Mouse (Mus musculus): ENCODE measurements around the gene Zp2. TPM values are rescaled to one million over a fixed set of nuclear protein-coding genes. Genes with fewer than 3 reads are reported as not detected.

Gene Zp2
- polyA plus RNA-seq, 1 experiment from 2014 or later: not detected

- 79% methylated on average over 2 of the region's 2 CpGs for WGBS
- Histone ChIP-seq H3K36me3 (ENCODE audit: insufficient read depth, low read length) (no peaks in the 10 kb centered on the region), H3K9me3 (replicated peaks; ENCODE audit: low read length) (no peaks in the 10 kb centered on the region), H3K9ac (ENCODE audit: low read depth, low read length) (no peak overlapping the region), H3K4me1 (replicated peaks; ENCODE audit: insufficient read depth, low read length) (no peaks in the 10 kb centered on the region), H3K27ac (no peak overlapping the region), H3K4me3 (replicated peaks; ENCODE audit: low read depth, low read length) (no peak overlapping the region), H3K4me2 (ENCODE audit: low read length) (no peak overlapping the region), H3K27me3 (ENCODE audit: insufficient read depth, low read length) (no peaks in the 10 kb centered on the region)
- ATAC-seq (replicated peaks; ENCODE audit: low FRiP score, low read depth): no peak
- no peak for TF ChIP-seq CTCF (IDR thresholded peaks at IDR 0.05; ENCODE audit: low read depth)
- no peak for DNase-seq (ENCODE audit: low spot score)
Observed at GRCm38 (mm10) chr7:120150898-120151297, 5.8 kb upstream of the Zp2 start.

- no peak for TF ChIP-seq CTCF (IDR thresholded peaks at IDR 0.05; ENCODE audit: low read depth)
- Histone ChIP-seq H3K9ac (ENCODE audit: low read depth, low read length) (no peak overlapping the region), H3K9me3 (replicated peaks; ENCODE audit: low read length) (no peaks in the 10 kb centered on the region), H3K27me3 (ENCODE audit: insufficient read depth, low read length) (no peaks in the 10 kb centered on the region), H3K4me2 (ENCODE audit: low read length) (no peak overlapping the region), H3K27ac (no peak overlapping the region), H3K36me3 (ENCODE audit: insufficient read depth, low read length) (no peaks in the 10 kb centered on the region), H3K4me1 (replicated peaks; ENCODE audit: insufficient read depth, low read length) (no peaks in the 10 kb centered on the region), H3K4me3 (replicated peaks; ENCODE audit: low read depth, low read length) (no peak overlapping the region)
- ATAC-seq (replicated peaks; ENCODE audit: low FRiP score, low read depth) (no peak), DNase-seq (ENCODE audit: low spot score) (no peak)
- WGBS: 26% methylated on average over 3 of the region's 3 CpGs
Observed at GRCm38 (mm10) chr7:120150257-120150656, 5.2 kb upstream of the Zp2 start.

- no peak for TF ChIP-seq CTCF (IDR thresholded peaks at IDR 0.05; ENCODE audit: low read depth)
- no peaks in the 10 kb centered on the region for H3K9me3 ChIP-seq (replicated peaks; ENCODE audit: low read length)
- H3K27me3 ChIP-seq (ENCODE audit: insufficient read depth, low read length): no peaks in the 10 kb centered on the region
- H3K4me3 ChIP-seq (replicated peaks; ENCODE audit: low read depth, low read length): no peak overlapping the region
- H3K9ac ChIP-seq (ENCODE audit: low read depth, low read length): no peak overlapping the region
- H3K27ac ChIP-seq: no peak overlapping the region
- H3K4me1 ChIP-seq (replicated peaks; ENCODE audit: insufficient read depth, low read length): no peaks in the 10 kb centered on the region
- WGBS: 83% methylated on average over 1 of the region's 1 CpGs
- no peak for ATAC-seq (replicated peaks; ENCODE audit: low FRiP score, low read depth)
- no peak overlapping the region for H3K4me2 ChIP-seq (ENCODE audit: low read length)
- DNase-seq (ENCODE audit: low spot score): no peak
- no peaks in the 10 kb centered on the region for H3K36me3 ChIP-seq (ENCODE audit: insufficient read depth, low read length)
Observed at GRCm38 (mm10) chr7:120142743-120143142, 2.3 kb downstream of the Zp2 start.

GRCm38 (mm10) chr7:120128951-120129350, 16.1 kb downstream of the Zp2 start:
- peak; percentile 21 for DNase-seq (ENCODE audit: low spot score)
- Histone ChIP-seq H3K9me3 (replicated peaks; ENCODE audit: low read length) (no peaks in the 10 kb centered on the region), H3K36me3 (ENCODE audit: insufficient read depth, low read length) (no peaks in the 10 kb centered on the region), H3K4me1 (replicated peaks; ENCODE audit: insufficient read depth, low read length) (peaks cover 5% of the 10 kb centered on the region; the same call in 1 of the 2 replicates), H3K9ac (ENCODE audit: low read depth, low read length) (no peak overlapping the region), H3K4me2 (ENCODE audit: low read length) (no peak overlapping the region), H3K27ac (no peak overlapping the region), H3K27me3 (ENCODE audit: insufficient read depth, low read length) (no peaks in the 10 kb centered on the region), H3K4me3 (replicated peaks; ENCODE audit: low read depth, low read length) (no peak overlapping the region)
- 39% methylated on average over 4 of the region's 4 CpGs for WGBS
- no peak for ATAC-seq (replicated peaks; ENCODE audit: low FRiP score, low read depth)
- no peak for TF ChIP-seq CTCF (IDR thresholded peaks at IDR 0.05; ENCODE audit: low read depth)

GRCm38 (mm10) chr7:120127686-120128059, 17.4 kb downstream of the Zp2 start:
- ATAC-seq (replicated peaks; ENCODE audit: low FRiP score, low read depth): peak; percentile 75

GRCm38 (mm10) chr7:120126976-120127685, 18.0 kb downstream of the Zp2 start:
- WGBS: 24% methylated on average over 5 of the region's 5 CpGs
- H3K4me1 ChIP-seq (replicated peaks; ENCODE audit: insufficient read depth, low read length): peaks cover 5% of the 10 kb centered on the region; the same call in 1 of the 2 replicates
- H3K36me3 ChIP-seq (ENCODE audit: insufficient read depth, low read length): no peaks in the 10 kb centered on the region
- H3K4me2 ChIP-seq (ENCODE audit: low read length): no peak overlapping the region
- DNase-seq (ENCODE audit: low spot score) (peak; percentile 50), ATAC-seq (replicated peaks; ENCODE audit: low FRiP score, low read depth) (peak; percentile 26; the same call in 1 of the 2 replicates)
- no peaks in the 10 kb centered on the region for H3K9me3 ChIP-seq (replicated peaks; ENCODE audit: low read length)
- no peak overlapping the region for H3K9ac ChIP-seq (ENCODE audit: low read depth, low read length)
- no peak overlapping the region for H3K4me3 ChIP-seq (replicated peaks; ENCODE audit: low read depth, low read length)
- H3K27me3 ChIP-seq (ENCODE audit: insufficient read depth, low read length): no peaks in the 10 kb centered on the region
- H3K27ac ChIP-seq: 0 out of 2 replicates have a peak overlapping the region, but pooled peaks have one; percentile 31
- no peak for TF ChIP-seq CTCF (IDR thresholded peaks at IDR 0.05; ENCODE audit: low read depth)

More at GRCm38 (mm10) chr7:120127686-120128059, 17.4 kb downstream of the Zp2 start:
- no peak overlapping the region for H3K4me3 ChIP-seq (replicated peaks; ENCODE audit: low read depth, low read length)
- DNase-seq (ENCODE audit: low spot score): peak; percentile 83
- peaks cover 5% of the 10 kb centered on the region; the same call in 1 of the 2 replicates for H3K4me1 ChIP-seq (replicated peaks; ENCODE audit: insufficient read depth, low read length)
- WGBS: 16% methylated on average over 4 of the region's 4 CpGs
- no peak overlapping the region for H3K9ac ChIP-seq (ENCODE audit: low read depth, low read length)
- H3K27me3 ChIP-seq (ENCODE audit: insufficient read depth, low read length): no peaks in the 10 kb centered on the region
- TF ChIP-seq CTCF (IDR thresholded peaks at IDR 0.05; ENCODE audit: low read depth): no peak
- H3K27ac ChIP-seq: no peak overlapping the region
- no peaks in the 10 kb centered on the region for H3K9me3 ChIP-seq (replicated peaks; ENCODE audit: low read length)
- no peaks in the 10 kb centered on the region for H3K36me3 ChIP-seq (ENCODE audit: insufficient read depth, low read length)
- no peak overlapping the region for H3K4me2 ChIP-seq (ENCODE audit: low read length)
